Mouse (Mus musculus) gastrocnemius, postnatal 36 days (tissue): ENCODE measurements at regions not wholly inside any gene's neighbourhood (a gene's known extent, or its start where the extent isn't known, plus 50 kb on each side); places are given as distances from the start of the nearest gene placed in this dataset.

Source experiments
- DNase-seq, 2 experiments: peaks; one replicate each; pipeline ENCODE4 v3.0.0; 2022
- intact Hi-C: fragments of 180-260 bp; cut with DNase I; formaldehyde crosslinking; loops from one replicate; pipeline ENCODE4 v1.15.1; 2025

DNA sequence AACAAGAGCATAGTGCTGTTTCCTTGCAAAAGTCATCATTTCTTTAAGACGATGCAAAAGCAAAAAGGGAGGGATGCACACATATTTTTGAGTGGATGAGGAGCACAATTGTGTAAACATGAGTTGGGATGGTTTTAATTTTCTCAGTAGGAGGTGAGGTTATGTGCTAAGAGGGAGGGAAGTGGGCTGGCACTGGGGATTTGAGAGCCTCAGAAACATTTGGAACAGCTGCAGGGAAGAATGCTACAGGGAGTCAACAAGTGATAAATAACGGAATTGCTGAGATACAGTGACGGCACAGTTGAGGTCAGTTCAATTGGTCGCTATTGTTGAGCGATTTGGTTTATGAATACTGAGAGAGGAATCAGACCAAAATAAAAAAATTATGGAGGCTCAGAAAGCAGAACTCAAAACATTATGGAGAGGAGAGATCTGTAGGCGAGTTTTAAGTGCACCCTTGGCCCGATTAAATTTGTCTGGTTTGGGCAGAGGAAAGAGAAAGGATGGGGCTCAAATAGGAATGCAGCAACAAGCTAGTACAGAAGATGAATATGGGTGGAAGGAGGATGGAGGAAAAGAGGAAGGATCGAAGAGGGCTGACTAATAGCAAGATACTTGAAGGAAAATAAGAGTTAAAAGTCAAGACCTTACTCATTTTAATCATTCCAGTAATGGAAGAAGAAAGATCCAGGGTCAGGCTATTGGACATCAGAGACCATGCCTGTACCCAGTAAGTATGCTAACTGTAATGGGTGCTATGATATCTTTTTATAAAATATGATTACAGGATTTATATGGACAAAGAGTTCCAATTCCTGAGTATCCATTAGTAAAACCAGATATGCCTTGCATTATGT is 259.0 kb downstream of the Trim52 start:
- DNase-seq = peak in 1 of 2 experiments; percentile 36

GRCm38 (mm10) chr14:106365624-106366118 is 259.7 kb downstream of the Trim52 start:
- DNase-seq = no peak
- intact Hi-C loops = no loop called here

More for the DNA sequence above, 259.0 kb downstream of the Trim52 start:
- intact Hi-C loops = no loop called here

- no peak for DNase-seq
- intact Hi-C loops = no loop called here
These were observed 267.5 kb downstream of the Trim52 start for GRCm38 (mm10) chr14:106373451-106373850.

- intact Hi-C loops = no loop called here
- no peak for DNase-seq
These were observed 273.6 kb downstream of the Trim52 start for GRCm38 (mm10) chr14:106379645-106380044.

DNA sequence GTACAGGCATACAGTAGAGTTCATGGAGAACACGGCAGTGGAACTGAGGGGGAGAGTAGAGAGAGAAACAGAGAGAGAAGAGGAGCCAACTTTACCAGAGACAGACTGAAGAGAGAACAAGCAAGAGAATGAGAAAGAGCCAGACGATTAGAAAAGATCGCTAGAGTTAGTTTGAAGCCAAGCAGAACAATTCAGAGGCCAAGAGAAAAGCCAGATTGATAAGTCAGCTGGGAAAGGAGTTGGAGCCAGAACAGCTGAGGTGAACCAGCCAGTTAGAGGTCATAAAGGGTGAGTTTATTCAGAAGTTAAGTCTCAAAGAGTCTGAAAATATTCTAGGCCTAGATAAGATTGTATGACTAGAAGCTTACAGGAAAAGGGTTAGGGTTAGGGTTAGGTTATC is 281.7 kb downstream of the Trim52 start:
- DNase-seq = no peak
- intact Hi-C loops = no loop called here

- DNase-seq = no peak
These were observed 284.5 kb downstream of the Trim52 start for GRCm38 (mm10) chr14:106390546-106390945.

GRCm38 (mm10) chr14:106393978-106394377 is 288.0 kb downstream of the Trim52 start:
- DNase-seq = no peak
- intact Hi-C loops = no loop called here

More at GRCm38 (mm10) chr14:106390546-106390945, 284.5 kb downstream of the Trim52 start:
- intact Hi-C loops = no loop called here

- intact Hi-C loops = no loop called here
These were observed 307.0 kb downstream of the Trim52 start for GRCm38 (mm10) chr14:106412917-106413558.

DNA sequence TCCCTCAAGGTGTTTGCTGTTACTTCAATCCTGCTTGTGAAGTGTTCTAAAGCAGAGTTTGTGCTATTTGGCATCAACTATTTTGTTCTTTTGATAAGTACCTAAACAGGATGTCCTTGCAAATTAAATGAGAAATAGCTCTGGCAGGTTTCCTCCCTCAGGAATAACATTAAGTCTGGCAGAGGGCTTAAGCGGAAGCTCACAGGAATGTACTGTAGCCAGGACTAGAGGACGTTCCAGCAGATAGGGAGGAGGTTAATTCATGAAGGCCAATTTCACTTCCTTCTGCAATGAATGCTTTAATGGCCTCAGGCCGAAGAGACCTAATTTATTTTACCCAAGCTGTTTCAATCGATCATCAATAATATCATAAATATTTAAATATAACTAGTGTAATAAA is 318.7 kb downstream of the Trim52 start:
- intact Hi-C loops = no loop called here
- DNase-seq = no peak

More at GRCm38 (mm10) chr14:106412917-106413558, 307.0 kb downstream of the Trim52 start:
- no peak for DNase-seq

DNA sequence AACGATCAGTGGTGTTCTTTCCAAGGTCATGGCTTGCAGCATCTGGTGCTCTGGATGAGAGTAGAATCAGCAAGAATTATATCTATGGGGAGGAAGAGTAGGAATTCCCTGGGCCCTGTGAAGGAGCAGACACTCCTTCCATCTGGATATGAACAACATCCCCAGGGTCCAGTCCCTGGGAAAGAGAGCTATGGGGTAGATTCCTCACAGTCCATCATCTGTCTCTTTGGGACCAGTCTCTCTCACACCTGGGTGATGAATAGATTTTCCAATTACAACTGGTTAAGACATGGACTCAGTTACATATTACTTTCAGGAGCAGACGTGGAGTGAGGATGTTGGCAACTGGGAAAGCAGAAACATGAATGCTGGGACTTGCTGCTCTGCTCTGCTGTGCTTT is 322.6 kb downstream of the Trim52 start:
- DNase-seq = no peak
- intact Hi-C loops = no loop called here

DNA sequence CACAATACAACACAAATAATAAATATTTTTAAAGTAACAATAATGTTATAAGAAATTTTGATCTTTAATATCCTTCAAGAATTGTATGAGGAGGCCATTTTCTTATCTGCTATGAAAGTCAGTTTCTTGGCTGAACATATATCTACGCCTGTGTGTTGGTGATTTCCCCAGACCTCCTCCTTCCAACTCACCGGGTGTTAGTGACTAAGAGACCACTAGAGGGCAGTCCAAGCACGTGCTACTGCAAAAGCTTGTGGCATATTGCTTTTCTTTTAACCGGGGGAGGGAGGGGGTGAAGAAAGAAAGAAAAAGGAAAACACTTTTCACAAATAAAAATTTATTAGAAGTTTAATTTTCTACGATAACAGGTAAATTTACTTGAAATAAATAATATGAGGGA is 333.3 kb downstream of the Trim52 start:
- peak in 1 of 2 experiments; percentile 64 for DNase-seq
- intact Hi-C loops = loop anchor here (5.0 kb wide), 1 partner anchor 68 kb away; no protein-coding TSS in a partner anchor

DNA sequence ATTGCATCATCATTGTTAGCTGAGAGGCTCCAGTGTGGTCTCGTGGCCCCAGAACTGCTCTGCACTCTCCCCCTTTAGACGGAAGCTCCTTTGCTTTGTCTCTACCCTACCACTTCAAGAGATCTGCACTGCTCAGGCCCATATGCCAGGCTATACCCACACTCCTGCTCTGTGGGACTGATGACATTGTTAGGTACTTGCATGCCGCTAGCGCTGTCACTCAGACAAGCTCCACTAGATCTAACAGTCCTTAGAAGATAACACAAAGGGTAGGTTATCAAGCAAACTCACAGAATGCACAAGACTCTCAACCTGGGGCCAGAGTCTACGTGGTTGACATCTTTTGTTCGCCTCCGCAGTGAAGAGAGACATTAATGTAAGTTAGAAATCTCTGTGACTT is 383.1 kb downstream of the Trim52 start:
- intact Hi-C loops = no loop called here
- no peak for DNase-seq

DNA sequence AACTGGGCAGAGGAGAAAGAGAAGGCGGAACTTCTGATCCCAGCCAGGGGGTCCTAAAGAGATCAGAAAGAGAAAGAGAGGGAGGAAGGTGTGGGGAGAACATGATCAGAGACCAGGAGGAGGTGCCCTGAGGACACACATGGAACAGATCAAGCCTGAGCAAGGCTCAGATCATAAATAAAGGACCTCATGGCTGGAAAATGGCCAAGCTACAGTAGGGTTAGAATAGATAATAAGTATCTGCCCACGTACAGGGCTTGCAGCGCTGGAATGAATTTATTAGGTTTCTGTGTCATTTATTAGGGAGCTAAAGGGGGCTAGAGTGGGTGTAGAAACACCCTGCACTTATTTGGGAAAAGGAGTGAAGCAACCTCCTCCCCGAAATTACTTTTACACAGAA is 385.4 kb downstream of the Trim52 start:
- DNase-seq = no peak
- intact Hi-C loops = no loop called here

- intact Hi-C loops = no loop called here
- no peak for DNase-seq
These were observed 394.5 kb downstream of the Trim52 start for GRCm38 (mm10) chr14:106500344-106501135.

- no peak for DNase-seq
- intact Hi-C loops = loop anchor here (5.0 kb wide), 1 partner anchor 70 kb away; no protein-coding TSS in a partner anchor
These were observed 400.9 kb downstream of the Trim52 start for GRCm38 (mm10) chr14:106506921-106507320.

DNA sequence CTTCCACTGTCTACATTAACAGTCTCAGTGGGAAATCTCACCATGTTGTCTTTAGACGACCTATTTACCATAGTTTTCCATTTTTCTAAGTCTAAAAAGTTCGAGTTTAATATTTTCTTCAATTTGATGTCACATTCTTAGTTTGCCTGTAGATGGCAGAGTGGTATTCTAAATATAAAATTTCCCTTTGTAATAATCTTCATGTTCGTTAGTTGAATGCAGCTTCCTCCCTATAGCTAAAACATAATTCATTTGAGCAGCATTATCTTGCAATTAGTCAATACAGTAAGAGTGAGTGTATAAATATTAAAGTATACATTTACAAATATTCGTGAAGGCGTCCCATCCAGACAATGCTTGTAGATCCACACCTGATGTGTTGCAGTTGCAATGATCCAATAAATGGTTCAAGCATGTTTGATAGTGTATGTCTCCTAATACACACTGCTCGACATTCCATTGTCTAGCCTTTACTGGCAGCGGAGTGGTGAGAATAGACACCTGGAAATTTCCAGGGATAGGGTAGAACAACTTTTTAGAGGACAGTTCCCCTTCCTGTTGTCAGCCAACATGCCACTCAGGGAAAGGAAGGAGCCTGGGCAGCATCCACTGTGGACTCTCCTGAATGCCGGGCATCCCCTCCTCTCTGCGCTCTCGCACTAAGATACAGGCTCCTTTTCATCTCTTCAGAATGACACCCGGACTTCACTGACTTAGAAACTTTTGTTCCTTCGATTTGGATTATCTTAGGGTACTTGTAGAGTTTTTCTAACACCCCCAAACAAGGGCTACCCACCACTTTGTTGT is 412.8 kb downstream of the Trim52 start:
- DNase-seq = no peak

GRCm38 (mm10) chr14:106520808-106521207 is 414.8 kb downstream of the Trim52 start:
- intact Hi-C loops = no loop called here
- no peak for DNase-seq

More for the DNA sequence above, 412.8 kb downstream of the Trim52 start:
- intact Hi-C loops = no loop called here

GRCm38 (mm10) chr14:106550150-106550549 is 444.2 kb downstream of the Trim52 start:
- intact Hi-C loops = no loop called here
- no peak for DNase-seq

DNA sequence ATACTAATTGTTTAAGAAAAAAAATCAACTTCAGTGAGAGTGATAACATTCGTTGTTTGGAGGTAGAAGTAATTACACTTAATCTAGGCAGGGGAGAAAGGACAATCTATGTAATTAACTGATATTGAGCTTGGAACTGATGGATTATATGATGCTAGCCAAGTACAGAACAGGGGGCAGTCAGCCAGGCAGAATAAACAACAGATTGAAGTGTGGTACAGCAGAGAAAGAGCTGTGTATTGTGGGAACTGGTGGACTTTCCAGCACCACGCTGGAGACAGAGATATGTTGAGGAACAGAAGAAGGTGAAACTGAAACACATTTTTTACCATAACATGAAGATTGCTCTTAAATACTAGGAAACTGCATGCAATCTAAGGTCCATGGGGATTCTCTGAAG is 473.3 kb downstream of the Trim52 start:
- DNase-seq = no peak

DNA sequence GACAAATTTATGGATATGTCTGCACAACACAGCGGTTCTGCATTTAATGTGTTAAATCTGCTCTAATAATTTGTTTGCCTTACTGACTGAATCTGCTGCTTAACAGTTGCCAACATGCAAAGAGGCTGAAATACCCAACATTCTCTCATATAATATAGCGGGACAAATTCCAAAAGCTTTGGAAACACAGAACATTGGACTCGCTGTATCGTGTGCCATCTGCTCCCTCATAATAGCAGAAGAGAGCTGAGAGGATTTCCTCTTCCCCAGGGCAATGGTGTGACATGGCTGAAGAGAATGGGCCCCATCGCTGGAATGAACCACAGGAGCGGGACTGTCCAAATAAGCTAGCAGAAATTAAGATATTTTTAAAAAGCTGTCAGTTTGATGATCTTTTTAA is 475.9 kb downstream of the Trim52 start:
- DNase-seq = no peak
- intact Hi-C loops = no loop called here

More for the DNA sequence above, 473.3 kb downstream of the Trim52 start:
- intact Hi-C loops = no loop called here
